Mouse (Mus musculus): Measurements from ENCODE around the gene Fpgs. TPM values are rescaled to one million over a fixed set of nuclear protein-coding genes. Genes with fewer than 3 reads are reported as not detected.
A peak's percentile ranks its signal among the peaks of the same experiment; 100 is the strongest.

Gene Fpgs
- 21.9 and 22.3 TPM in 2 replicates for polyA plus RNA-seq (2014; fragmentation: Nextera tagmentation; extraction: Ambion mirVana)

- Histone ChIP-seq H3K9ac (ENCODE audit: low read length) (no peak within 1 kb of the TSS), H3K36me3 (ENCODE audit: control insufficient read depth, insufficient read depth, low read length) (peaks cover 24% of the 10 kb centered on the region; the same call in 1 of the 2 replicates), H3K4me2 (ENCODE audit: low read depth, low read length, severe bottlenecking) (no peak within 1 kb of the TSS), H3K4me3 (ENCODE audit: low read depth, low read length) (no peak within 1 kb of the TSS), H3K4me1 (replicated peaks; ENCODE audit: control insufficient read depth, insufficient read depth, low read length) (no peaks in the 10 kb centered on the region), H3K9me3 (ENCODE audit: control insufficient read depth, low read length) (no peaks in the 10 kb centered on the region), H3K27ac (ENCODE audit: low read depth, low read length) (no peak within 1 kb of the TSS), H3K27me3 (ENCODE audit: control insufficient read depth, insufficient read depth, low read length) (no peaks in the 10 kb centered on the region)
- 89% methylated on average over 2 of the region's 2 CpGs for WGBS
- no peak for DNase-seq (ENCODE audit: low spot score)
- no peak for ATAC-seq (replicated peaks; ENCODE audit: low FRiP score)
These were observed at the start of gene Fpgs for GRCm38 (mm10) chr2:32704021-32704421. Gene Fpgs (minus strand): TSS chr2:32704145.

GRCm38 (mm10) chr2:32752181-32752580, 48.2 kb upstream of the Fpgs start:
- Histone ChIP-seq H3K36me3 (ENCODE audit: control insufficient read depth, insufficient read depth, low read length) (no peaks in the 10 kb centered on the region; the same call in 1 of the 2 replicates), H3K27ac (ENCODE audit: low read depth, low read length) (no peak overlapping the region), H3K4me2 (ENCODE audit: low read depth, low read length, severe bottlenecking) (no peak overlapping the region), H3K4me1 (replicated peaks; ENCODE audit: control insufficient read depth, insufficient read depth, low read length) (0 out of 2 replicates have a peak, but pooled peaks cover 5% of the 10 kb centered on the region), H3K9ac (ENCODE audit: low read length) (no peak overlapping the region), H3K27me3 (ENCODE audit: control insufficient read depth, insufficient read depth, low read length) (no peaks in the 10 kb centered on the region), H3K9me3 (ENCODE audit: control insufficient read depth, low read length) (no peaks in the 10 kb centered on the region), H3K4me3 (ENCODE audit: low read depth, low read length) (no peak overlapping the region)
- DNase-seq (ENCODE audit: low spot score): no peak
- 64% methylated on average over 10 of the region's 10 CpGs for WGBS
- ATAC-seq (replicated peaks; ENCODE audit: low FRiP score): no peak

GRCm38 (mm10) chr2:32751665-32752033, 47.7 kb upstream of the Fpgs start:
- DNase-seq (ENCODE audit: low spot score) (no peak), ATAC-seq (replicated peaks; ENCODE audit: low FRiP score) (no peak)
- peak overlapping the region; percentile 45 for H3K4me2 ChIP-seq (ENCODE audit: low read depth, low read length, severe bottlenecking)
- H3K27ac ChIP-seq (ENCODE audit: low read depth, low read length): peak overlapping the region; percentile 28; the same call in 1 of the 2 replicates
- 0 out of 2 replicates have a peak, but pooled peaks cover 4% of the 10 kb centered on the region for H3K4me1 ChIP-seq (replicated peaks; ENCODE audit: control insufficient read depth, insufficient read depth, low read length)
- H3K4me3 ChIP-seq (ENCODE audit: low read depth, low read length): peak overlapping the region; percentile 23
- no peaks in the 10 kb centered on the region for H3K27me3 ChIP-seq (ENCODE audit: control insufficient read depth, insufficient read depth, low read length)
- no peaks in the 10 kb centered on the region for H3K9me3 ChIP-seq (ENCODE audit: control insufficient read depth, low read length)
- H3K9ac ChIP-seq (ENCODE audit: low read length): peak overlapping the region; percentile 23; the same call in 1 of the 2 replicates
- no peaks in the 10 kb centered on the region; the same call in 1 of the 2 replicates for H3K36me3 ChIP-seq (ENCODE audit: control insufficient read depth, insufficient read depth, low read length)
- 20% methylated on average over 10 of the region's 10 CpGs for WGBS

GRCm38 (mm10) chr2:32750887-32751664, 47.1 kb upstream of the Fpgs start:
- DNase-seq (ENCODE audit: low spot score) (peak; percentile 84), ATAC-seq (replicated peaks; ENCODE audit: low FRiP score) (peak; percentile 84)
- WGBS: 5% methylated on average over 31 of the region's 31 CpGs
- Histone ChIP-seq H3K27ac (ENCODE audit: low read depth, low read length) (peak overlapping the region; percentile 28; the same call in 1 of the 2 replicates), H3K4me1 (replicated peaks; ENCODE audit: control insufficient read depth, insufficient read depth, low read length) (0 out of 2 replicates have a peak, but pooled peaks cover 4% of the 10 kb centered on the region), H3K4me2 (ENCODE audit: low read depth, low read length, severe bottlenecking) (peak overlapping the region; percentile 45), H3K4me3 (ENCODE audit: low read depth, low read length) (peak overlapping the region; percentile 23), H3K27me3 (ENCODE audit: control insufficient read depth, insufficient read depth, low read length) (no peaks in the 10 kb centered on the region), H3K9me3 (ENCODE audit: control insufficient read depth, low read length) (no peaks in the 10 kb centered on the region), H3K9ac (ENCODE audit: low read length) (peak overlapping the region; percentile 23; the same call in 1 of the 2 replicates), H3K36me3 (ENCODE audit: control insufficient read depth, insufficient read depth, low read length) (no peaks in the 10 kb centered on the region; the same call in 1 of the 2 replicates)

GRCm38 (mm10) chr2:32750199-32750598, 46.3 kb upstream of the Fpgs start:
- Histone ChIP-seq H3K9me3 (ENCODE audit: control insufficient read depth, low read length) (no peaks in the 10 kb centered on the region), H3K4me2 (ENCODE audit: low read depth, low read length, severe bottlenecking) (peak overlapping the region; percentile 45; the same call in 1 of the 2 replicates), H3K4me1 (replicated peaks; ENCODE audit: control insufficient read depth, insufficient read depth, low read length) (0 out of 2 replicates have a peak, but pooled peaks cover 4% of the 10 kb centered on the region), H3K9ac (ENCODE audit: low read length) (no peak overlapping the region), H3K36me3 (ENCODE audit: control insufficient read depth, insufficient read depth, low read length) (no peaks in the 10 kb centered on the region; the same call in 1 of the 2 replicates), H3K4me3 (ENCODE audit: low read depth, low read length) (no peak overlapping the region), H3K27me3 (ENCODE audit: control insufficient read depth, insufficient read depth, low read length) (no peaks in the 10 kb centered on the region), H3K27ac (ENCODE audit: low read depth, low read length) (no peak overlapping the region)
- ATAC-seq (replicated peaks; ENCODE audit: low FRiP score) (no peak), DNase-seq (ENCODE audit: low spot score) (no peak)
- 72% methylated on average over 7 of the region's 7 CpGs for WGBS

GRCm38 (mm10) chr2:32749082-32749481, 45.1 kb upstream of the Fpgs start:
- no peaks in the 10 kb centered on the region for H3K9me3 ChIP-seq (ENCODE audit: control insufficient read depth, low read length)
- no peak overlapping the region for H3K27ac ChIP-seq (ENCODE audit: low read depth, low read length)
- DNase-seq (ENCODE audit: low spot score) (no peak), ATAC-seq (replicated peaks; ENCODE audit: low FRiP score) (no peak)
- H3K27me3 ChIP-seq (ENCODE audit: control insufficient read depth, insufficient read depth, low read length): no peaks in the 10 kb centered on the region
- 89% methylated on average over 16 of the region's 16 CpGs for WGBS
- no peak overlapping the region for H3K4me3 ChIP-seq (ENCODE audit: low read depth, low read length)
- H3K4me2 ChIP-seq (ENCODE audit: low read depth, low read length, severe bottlenecking): no peak overlapping the region
- no peaks in the 10 kb centered on the region; the same call in 1 of the 2 replicates for H3K36me3 ChIP-seq (ENCODE audit: control insufficient read depth, insufficient read depth, low read length)
- H3K4me1 ChIP-seq (replicated peaks; ENCODE audit: control insufficient read depth, insufficient read depth, low read length): 0 out of 2 replicates have a peak, but pooled peaks cover 4% of the 10 kb centered on the region
- no peak overlapping the region for H3K9ac ChIP-seq (ENCODE audit: low read length)

GRCm38 (mm10) chr2:32744272-32744982, 40.5 kb upstream of the Fpgs start:
- WGBS: 78% methylated on average over 15 of the region's 15 CpGs
- Histone ChIP-seq H3K27me3 (ENCODE audit: control insufficient read depth, insufficient read depth, low read length) (0 out of 2 replicates have a peak, but pooled peaks cover 3% of the 10 kb centered on the region), H3K9me3 (ENCODE audit: control insufficient read depth, low read length) (no peaks in the 10 kb centered on the region), H3K9ac (ENCODE audit: low read length) (no peak overlapping the region), H3K4me3 (ENCODE audit: low read depth, low read length) (no peak overlapping the region), H3K36me3 (ENCODE audit: control insufficient read depth, insufficient read depth, low read length) (no peaks in the 10 kb centered on the region; the same call in 1 of the 2 replicates), H3K4me1 (replicated peaks; ENCODE audit: control insufficient read depth, insufficient read depth, low read length) (peaks cover 4% of the 10 kb centered on the region; the same call in 1 of the 2 replicates), H3K4me2 (ENCODE audit: low read depth, low read length, severe bottlenecking) (no peak overlapping the region), H3K27ac (ENCODE audit: low read depth, low read length) (no peak overlapping the region)
- no peak for DNase-seq (ENCODE audit: low spot score)
- no peak for ATAC-seq (replicated peaks; ENCODE audit: low FRiP score)

GRCm38 (mm10) chr2:32742173-32742531, 38.2 kb upstream of the Fpgs start:
- Histone ChIP-seq H3K9me3 (ENCODE audit: control insufficient read depth, low read length) (no peaks in the 10 kb centered on the region), H3K36me3 (ENCODE audit: control insufficient read depth, insufficient read depth, low read length) (no peaks in the 10 kb centered on the region; the same call in 1 of the 2 replicates), H3K9ac (ENCODE audit: low read length) (peak overlapping the region; percentile 76), H3K4me2 (ENCODE audit: low read depth, low read length, severe bottlenecking) (peak overlapping the region; percentile 99), H3K4me3 (ENCODE audit: low read depth, low read length) (peak overlapping the region; percentile 71), H3K27ac (ENCODE audit: low read depth, low read length) (peak overlapping the region; percentile 70), H3K27me3 (ENCODE audit: control insufficient read depth, insufficient read depth, low read length) (0 out of 2 replicates have a peak, but pooled peaks cover 3% of the 10 kb centered on the region), H3K4me1 (replicated peaks; ENCODE audit: control insufficient read depth, insufficient read depth, low read length) (peaks cover 4% of the 10 kb centered on the region; the same call in 1 of the 2 replicates)
- WGBS: 4% methylated on average over 18 of the region's 18 CpGs
- DNase-seq (ENCODE audit: low spot score) (peak; percentile 89), ATAC-seq (replicated peaks; ENCODE audit: low FRiP score) (peak; percentile 88)

All from forebrain, embryonic 11.5 days (tissue).